Mouse (Mus musculus) B cell, adult 2 months (primary cell): Measurements from ENCODE around the gene Gm49383.

Experiments
- DNase-seq, 2 experiments: peaks; one replicate each; pipeline ENCODE4 v3.0.0; 2022

The Gm49383 gene

GRCm38 (mm10) chr12:69196444-69197377 lies at the start of gene Gm49383:
Gene Gm49383 (minus strand): TSS chr12:69197104.
- peak; percentile 53 to 65 for DNase-seq

GRCm38 (mm10) chr12:69241771-69242431 lies 45.0 kb upstream of the Gm49383 start:
- DNase-seq: peak; percentile 54 to 64

- no peak for DNase-seq
These were observed 44.5 kb upstream of the Gm49383 start for GRCm38 (mm10) chr12:69241405-69241770.

- no peak for DNase-seq
These were observed 44.0 kb upstream of the Gm49383 start, which contains the start of gene Klhdc1 for GRCm38 (mm10) chr12:69240876-69241275. Gene Klhdc1 (plus strand): TSS chr12:69241176.

- DNase-seq: no peak
These were observed 41.4 kb upstream of the Gm49383 start for GRCm38 (mm10) chr12:69238284-69238683.

- no peak for DNase-seq
These were observed 38.9 kb upstream of the Gm49383 start for GRCm38 (mm10) chr12:69235782-69236181.

- peak; percentile 68 to 69 for DNase-seq
These were observed 32.3 kb upstream of the Gm49383 start for GRCm38 (mm10) chr12:69229251-69229650.

GRCm38 (mm10) chr12:69227776-69228466 lies 31.0 kb upstream of the Gm49383 start, which contains the start of gene Pole2:
Gene Pole2 (minus strand): TSS chr12:69228195.
- DNase-seq: peak; percentile 91 to 93

GRCm38 (mm10) chr12:69220613-69221277 lies 23.8 kb upstream of the Gm49383 start:
- no peak for DNase-seq

- DNase-seq: no peak
These were observed 19.7 kb upstream of the Gm49383 start for GRCm38 (mm10) chr12:69216587-69216986.

- no peak for DNase-seq
These were observed 18.3 kb upstream of the Gm49383 start for GRCm38 (mm10) chr12:69215000-69215785.

- no peak for DNase-seq
These were observed 17.5 kb upstream of the Gm49383 start for GRCm38 (mm10) chr12:69214393-69214792.

- no peak for DNase-seq
These were observed 16.4 kb upstream of the Gm49383 start for GRCm38 (mm10) chr12:69213186-69213777.

GRCm38 (mm10) chr12:69211057-69211456 lies 14.2 kb upstream of the Gm49383 start:
- DNase-seq: no peak

- no peak for DNase-seq
These were observed 13.4 kb upstream of the Gm49383 start for GRCm38 (mm10) chr12:69210056-69210979.

- DNase-seq: peak in 1 of 2 experiments; percentile 22
These were observed 11.6 kb upstream of the Gm49383 start for GRCm38 (mm10) chr12:69208520-69208919.

GRCm38 (mm10) chr12:69207926-69208325 lies 11.0 kb upstream of the Gm49383 start:
- no peak for DNase-seq

GRCm38 (mm10) chr12:69207396-69207795 lies 10.5 kb upstream of the Gm49383 start:
- no peak for DNase-seq

GRCm38 (mm10) chr12:69204052-69204833 lies 7.3 kb upstream of the Gm49383 start, which contains the start of gene Gm49384:
Gene Gm49384 (minus strand): TSS chr12:69204267.
- DNase-seq: no peak
